ENCODE assay signal across 8 mouse cellular contexts in genomic region chr4:118273545-118273944, GRCm38 (mm10). TPM values are rescaled to one million over a fixed set of nuclear protein-coding genes. Genes with fewer than 3 reads are reported as not detected.
DNase-seq lines count a peak whose midpoint lies in the region; ATAC-seq lines count a peak whose summit lies in the region.

No protein-coding gene starts in this region.

- H3K9me3 ChIP-seq in forebrain, embryonic 11.5 days (ENCODE audit: control insufficient read depth, low read length), result no peaks in the 10 kb centered on the region; the same call in 1 of the 2 replicates
- peaks cover 3% of the 10 kb centered on the region; the same call in 1 of the 2 replicates for H3K9me3 ChIP-seq in forebrain, embryonic 16.5 days (ENCODE audit: control insufficient read depth, low read length)
- no peaks in the 10 kb centered on the region; the same call in 1 of the 2 replicates for H3K9me3 ChIP-seq in lung, embryonic 16.5 days (ENCODE audit: control insufficient read depth, low read length)

- H3K27me3 ChIP-seq in forebrain, embryonic 11.5 days (ENCODE audit: control insufficient read depth, insufficient read depth, low read length), result no peaks in the 10 kb centered on the region
- no peaks in the 10 kb centered on the region for H3K27me3 ChIP-seq in forebrain, embryonic 16.5 days (replicated peaks; ENCODE audit: control insufficient read depth, insufficient read depth, low read length)
- no peaks in the 10 kb centered on the region for H3K27me3 ChIP-seq in lung, embryonic 16.5 days (ENCODE audit: control insufficient read depth, insufficient read depth, low read depth, low read length)

- no peak overlapping the region for H3K4me2 ChIP-seq in forebrain, embryonic 11.5 days (ENCODE audit: low read depth, low read length, severe bottlenecking)
- H3K4me2 ChIP-seq in forebrain, embryonic 16.5 days (ENCODE audit: low read length), result no peak overlapping the region
- H3K4me2 ChIP-seq in lung, embryonic 16.5 days (ENCODE audit: low read depth, low read length), result no peak overlapping the region

- no peak for DNase-seq in forebrain, embryonic 11.5 days (ENCODE audit: low spot score)
- DNase-seq in kidney, postnatal 14 days, result peak; percentile 86
- DNase-seq in layer of hippocampus, postnatal 36 days, result no peak
- no peak for DNase-seq in Muller cell, postnatal 12 days (ENCODE audit: inconsistent ontology term)
- no peak for DNase-seq in spleen, postnatal 10 days (ENCODE audit: low spot score in 2 of 2)

- no peak for ATAC-seq in forebrain, embryonic 11.5 days (replicated peaks; ENCODE audit: low FRiP score)
- no peak for ATAC-seq in forebrain, embryonic 16.5 days
- ATAC-seq in granulocyte monocyte progenitor cell, adult 5-6 weeks (replicated peaks; ENCODE audit: poor library complexity, severe bottlenecking), result peak; percentile 30; the same call in 1 of the 2 replicates
- ATAC-seq in lung, embryonic 16.5 days (ENCODE audit: low read depth), result peak; percentile 35

- H3K9ac ChIP-seq in forebrain, embryonic 11.5 days (ENCODE audit: low read length), result no peak overlapping the region
- H3K9ac ChIP-seq in forebrain, embryonic 16.5 days (replicated peaks; ENCODE audit: low read depth, low read length), result no peak overlapping the region
- H3K9ac ChIP-seq in lung, embryonic 16.5 days (ENCODE audit: low read length), result peak overlapping the region; percentile 44; the same call in 1 of the 2 replicates

- H3K4me1 ChIP-seq in forebrain, embryonic 11.5 days (replicated peaks; ENCODE audit: control insufficient read depth, insufficient read depth, low read length), result peaks cover 52% of the 10 kb centered on the region
- H3K4me1 ChIP-seq in forebrain, embryonic 16.5 days (replicated peaks; ENCODE audit: control insufficient read depth, insufficient read depth, low read length), result peaks cover 56% of the 10 kb centered on the region
- peaks cover 90% of the 10 kb centered on the region for H3K4me1 ChIP-seq in lung, embryonic 16.5 days (replicated peaks; ENCODE audit: control insufficient read depth, insufficient read depth, low read length)

- no peak overlapping the region for H3K4me3 ChIP-seq in forebrain, embryonic 11.5 days (ENCODE audit: low read depth, low read length)
- H3K4me3 ChIP-seq in forebrain, embryonic 16.5 days (replicated peaks; ENCODE audit: low read length), result no peak overlapping the region
- no peak overlapping the region for H3K4me3 ChIP-seq in lung, embryonic 16.5 days (ENCODE audit: low read length)

- peak overlapping the region; percentile 10; the same call in 1 of the 2 replicates for H3K27ac ChIP-seq in forebrain, embryonic 11.5 days (ENCODE audit: low read depth, low read length)
- H3K27ac ChIP-seq in forebrain, embryonic 16.5 days (ENCODE audit: low read length), result no peak overlapping the region
- peak overlapping the region; percentile 97 for H3K27ac ChIP-seq in lung, embryonic 16.5 days (ENCODE audit: low read length)

- WGBS in forebrain, embryonic 11.5 days, result 35% methylated on average over 5 of the region's 5 CpGs
- 49% methylated on average over 5 of the region's 5 CpGs for WGBS in forebrain, embryonic 16.5 days
- WGBS in lung, embryonic 16.5 days, result 39% methylated on average over 5 of the region's 5 CpGs

- H3K36me3 ChIP-seq in forebrain, embryonic 11.5 days (ENCODE audit: control insufficient read depth, insufficient read depth, low read length), result peaks cover 8% of the 10 kb centered on the region; the same call in 1 of the 2 replicates
- peaks cover 6% of the 10 kb centered on the region; the same call in 1 of the 2 replicates for H3K36me3 ChIP-seq in forebrain, embryonic 16.5 days (ENCODE audit: control insufficient read depth, insufficient read depth)
- peaks cover 7% of the 10 kb centered on the region; the same call in 1 of the 2 replicates for H3K36me3 ChIP-seq in lung, embryonic 16.5 days (ENCODE audit: control insufficient read depth, insufficient read depth, low read length)

RNA-seq across cellular contexts. Expression of gene Ptprf, which starts 17.7 kb away (rescaled TPM):
- polyA plus RNA-seq in forebrain, embryonic 11.5 days (2014; fragmentation: Nextera tagmentation; extraction: Ambion mirVana), result 90.5 and 99.9 TPM in 2 replicates
- polyA plus RNA-seq in forebrain, embryonic 16.5 days (2015; fragmentation: Nextera tagmentation; extraction: Ambion mirVana), result 77.0 and 81.6 TPM in 2 replicates
- total RNA-seq in granulocyte monocyte progenitor cell, adult 5-6 weeks (2014; fragmentation: Nextera tagmentation), result 0.17 TPM in 1 of 2 replicates, not detected in the other
- 0.04 TPM in 1 of 2 replicates, not detected in the other for total RNA-seq in granulocyte monocyte progenitor cell, adult 5-6 weeks (2017)
- polyA plus RNA-seq in lung, embryonic 16.5 days (2015; fragmentation: Nextera tagmentation; extraction: Ambion mirVana), result 79.7 and 84.3 TPM in 2 replicates
- total RNA-seq in layer of hippocampus, postnatal 36 days (2021), result 10 to 100 TPM; 73.3 to 80.7 TPM

Comparison
In these comparisons a context has a peak if more than half of its experiments do, and no peak if none do; other contexts are left out.
1. ATAC-seq: peak in granulocyte monocyte progenitor cell, adult 5-6 weeks (single experiment) and lung, embryonic 16.5 days (single experiment); none in forebrain, embryonic 11.5 days (single experiment) and forebrain, embryonic 16.5 days (single experiment).